Mouse (Mus musculus) testis, adult 2 months (tissue): ENCODE data around the gene Hist2h2be. TPM values are rescaled to one million over a fixed set of nuclear protein-coding genes. Genes with fewer than 3 reads are reported as not detected.
A peak's percentile ranks its signal among the peaks of the same experiment; 100 is the strongest.
"Not testable (repeated sequence)": the region's sequence is repeated elsewhere in the genome, so short reads cannot be mapped to it uniquely, and the experiment has no call there.

Experiments used
- H3K27ac ChIP-seq: fragments of 200-500 bp; 2 replicates; pipeline ENCODE4 v1.5.1; 2012; ENCODE audit warnings: low read depth, low read length; ENCODE audit not compliant: control insufficient read depth, insufficient read depth
- H3K27me3 ChIP-seq: fragments of 200-500 bp; 2 replicates; pipeline ENCODE4 v1.6.1; 2012; ENCODE audit warnings: mild to moderate bottlenecking, low read length, moderate library complexity; ENCODE audit not compliant: control insufficient read depth, insufficient read depth
- H3K36me3 ChIP-seq: fragments of 200-500 bp; 2 replicates; pipeline ENCODE4 v1.6.1; 2012; ENCODE audit warnings: mild to moderate bottlenecking, low read length; ENCODE audit not compliant: control insufficient read depth, insufficient read depth
- H3K4me1 ChIP-seq: fragments of 200-500 bp; 2 replicates; pipeline ENCODE4 v1.6.1; 2012; ENCODE audit warnings: low read length; ENCODE audit not compliant: control insufficient read depth, insufficient read depth
- H3K4me3 ChIP-seq: fragments of 200-500 bp; 2 replicates; pipeline ENCODE4 v1.5.1; 2012; ENCODE audit warnings: low read depth, mild to moderate bottlenecking, low read length, moderate library complexity, mixed read lengths; ENCODE audit not compliant: control insufficient read depth
- CTCF ChIP-seq: fragments of 200-500 bp; IDR thresholded peaks from 2 replicates; pipeline ENCODE4 v1.5.1; 2012; ENCODE audit warnings: low read depth, mild to moderate bottlenecking, inconsistent platforms, low read length, moderate library complexity; ENCODE audit not compliant: control insufficient read depth, insufficient read depth, insufficient replicate concordance
- POLR2A ChIP-seq: fragments of 200-500 bp; IDR thresholded peaks from 2 replicates; pipeline ENCODE4 v1.6.1; 2012; ENCODE audit warnings: low read depth, mild to moderate bottlenecking, inconsistent platforms, low read length, moderate library complexity; ENCODE audit not compliant: control insufficient read depth
- polyA plus RNA-seq: library from polyadenylated mRNA; depleted of rRNA; stranded (reverse); fragments of >200 nt; gene quantifications from 2 replicates; pipeline ENCODE4 v1.2.3, GENCODE M21; 2012

The Hist2h2be gene
- polyA plus RNA-seq, 1 experiment: 13.0 TPM

GRCm38 (mm10) chr3:96194966-96195365 is 26.0 kb upstream of the Hist2h2be start:
- Histone ChIP-seq H3K36me3 (no peaks in the 10 kb centered on the region), H3K27me3 (no peaks in the 10 kb centered on the region), H3K27ac (no peak overlapping the region), H3K4me1 (peaks cover 26% of the 10 kb centered on the region), H3K4me3 (no peak overlapping the region)
- TF ChIP-seq POLR2A (no peak), CTCF (no peak)

- Histone ChIP-seq H3K4me3 (no peak overlapping the region), H3K27ac (no peak overlapping the region), H3K36me3 (no peaks in the 10 kb centered on the region), H3K4me1 (peaks cover 26% of the 10 kb centered on the region), H3K27me3 (no peaks in the 10 kb centered on the region)
- TF ChIP-seq CTCF: no peak
- no peak for TF ChIP-seq POLR2A
Observed at GRCm38 (mm10) chr3:96195616-96196313, 25.2 kb upstream of the Hist2h2be start.

- H3K27me3 ChIP-seq: no peaks in the 10 kb centered on the region
- H3K27ac ChIP-seq: peak overlapping the region; percentile 4; the same call in 1 of the 2 replicates
Observed at GRCm38 (mm10) chr3:96196437-96197128, 24.3 kb upstream of the Hist2h2be start.

GRCm38 (mm10) chr3:96197129-96197749 is 23.7 kb upstream of the Hist2h2be start:
- H3K4me1 ChIP-seq: peaks cover 26% of the 10 kb centered on the region
- peak overlapping the region; percentile 72 for H3K4me3 ChIP-seq
- H3K27ac ChIP-seq: peak overlapping the region; percentile 4
- H3K27me3 ChIP-seq: no peaks in the 10 kb centered on the region
- no peaks in the 10 kb centered on the region for H3K36me3 ChIP-seq
- TF ChIP-seq CTCF (peak; percentile 28; the same call in 1 of the 2 replicates), POLR2A (peak; percentile 71)

More at GRCm38 (mm10) chr3:96196437-96197128, 24.3 kb upstream of the Hist2h2be start:
- TF ChIP-seq POLR2A (no peak), CTCF (no peak)
- Histone ChIP-seq H3K4me1 (peaks cover 26% of the 10 kb centered on the region), H3K4me3 (peak overlapping the region; percentile 72), H3K36me3 (no peaks in the 10 kb centered on the region)

- TF ChIP-seq POLR2A (no peak), CTCF (no peak)
- H3K4me3 ChIP-seq: peak overlapping the region; percentile 24
- no peaks in the 10 kb centered on the region for H3K36me3 ChIP-seq
- H3K4me1 ChIP-seq: peaks cover 26% of the 10 kb centered on the region
- no peaks in the 10 kb centered on the region for H3K27me3 ChIP-seq
- no peak overlapping the region for H3K27ac ChIP-seq
Observed at GRCm38 (mm10) chr3:96198181-96198580, 22.7 kb upstream of the Hist2h2be start.

- H3K4me1 ChIP-seq: peaks cover 24% of the 10 kb centered on the region
- not testable (repeated sequence) for H3K4me3 ChIP-seq, H3K27ac ChIP-seq, H3K36me3 ChIP-seq, H3K27me3 ChIP-seq
Observed at GRCm38 (mm10) chr3:96198601-96199251, 22.2 kb upstream of the Hist2h2be start.

GRCm38 (mm10) chr3:96199731-96200130 is 21.2 kb upstream of the Hist2h2be start:
- Histone ChIP-seq H3K27ac (no peak overlapping the region), H3K36me3 (no peaks in the 10 kb centered on the region), H3K4me3 (no peak overlapping the region), H3K27me3 (no peaks in the 10 kb centered on the region), H3K4me1 (peaks cover 23% of the 10 kb centered on the region)
- TF ChIP-seq POLR2A: no peak
- no peak for TF ChIP-seq CTCF
